Mouse (Mus musculus) olfactory bulb, adult 2 months (tissue): ENCODE results near the gene Klhl25.
A peak's percentile ranks its signal among the peaks of the same experiment; 100 is the strongest.

ENCODE experiments used
- CTCF ChIP-seq: fragments of 200-500 bp; IDR thresholded peaks from 2 replicates; pipeline ENCODE4 v1.5.1; 2012; ENCODE audit warnings: low read depth, mild to moderate bottlenecking, low read length, moderate library complexity; ENCODE audit not compliant: insufficient read depth
- POLR2A ChIP-seq: fragments of 200-500 bp; IDR thresholded peaks from 2 replicates; pipeline ENCODE4 v1.6.1; 2012; ENCODE audit warnings: mild to moderate bottlenecking, low read depth, low read length, moderate library complexity; ENCODE audit not compliant: insufficient read depth

DNA sequence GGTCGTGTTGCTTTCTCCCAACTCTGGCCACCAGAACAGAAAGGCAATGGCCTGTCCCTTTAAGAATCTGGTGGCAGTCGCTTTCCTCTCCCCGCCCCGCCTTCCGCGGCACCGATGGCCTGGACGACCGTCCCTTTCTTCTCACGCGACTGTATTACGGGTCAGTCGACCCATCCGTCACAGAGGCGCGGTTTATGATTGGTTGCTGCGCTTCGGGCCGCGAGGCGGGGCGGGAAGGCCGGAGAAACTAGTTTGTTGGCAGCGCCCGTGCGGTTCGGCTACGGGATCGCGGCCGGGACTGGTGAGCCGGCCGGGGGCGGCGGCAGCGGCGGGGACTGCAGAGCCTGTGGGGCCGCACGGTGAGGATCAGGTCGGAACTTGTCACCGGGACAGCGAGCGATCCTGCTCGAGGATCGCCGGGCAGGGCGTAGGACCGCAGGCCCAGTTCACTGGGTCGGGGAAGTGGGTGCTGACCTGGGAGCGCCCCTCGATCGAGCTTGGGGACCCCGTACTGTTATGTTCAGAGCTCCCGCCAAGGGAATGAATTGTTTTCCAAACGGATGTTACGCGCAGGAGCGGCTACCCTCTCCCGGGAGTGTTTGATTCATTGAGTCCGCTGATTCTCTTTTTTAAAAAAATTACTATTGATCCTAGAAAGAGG, at the start of gene Klhl25:
- TF ChIP-seq CTCF (no peak), POLR2A (peak; percentile 55; the same call in 1 of the 2 replicates)
